Mouse (Mus musculus): ENCODE data around the gene Eid2b.
A peak's percentile ranks its signal among the peaks of the same experiment; 100 is the strongest.

Gene Eid2b

DNA sequence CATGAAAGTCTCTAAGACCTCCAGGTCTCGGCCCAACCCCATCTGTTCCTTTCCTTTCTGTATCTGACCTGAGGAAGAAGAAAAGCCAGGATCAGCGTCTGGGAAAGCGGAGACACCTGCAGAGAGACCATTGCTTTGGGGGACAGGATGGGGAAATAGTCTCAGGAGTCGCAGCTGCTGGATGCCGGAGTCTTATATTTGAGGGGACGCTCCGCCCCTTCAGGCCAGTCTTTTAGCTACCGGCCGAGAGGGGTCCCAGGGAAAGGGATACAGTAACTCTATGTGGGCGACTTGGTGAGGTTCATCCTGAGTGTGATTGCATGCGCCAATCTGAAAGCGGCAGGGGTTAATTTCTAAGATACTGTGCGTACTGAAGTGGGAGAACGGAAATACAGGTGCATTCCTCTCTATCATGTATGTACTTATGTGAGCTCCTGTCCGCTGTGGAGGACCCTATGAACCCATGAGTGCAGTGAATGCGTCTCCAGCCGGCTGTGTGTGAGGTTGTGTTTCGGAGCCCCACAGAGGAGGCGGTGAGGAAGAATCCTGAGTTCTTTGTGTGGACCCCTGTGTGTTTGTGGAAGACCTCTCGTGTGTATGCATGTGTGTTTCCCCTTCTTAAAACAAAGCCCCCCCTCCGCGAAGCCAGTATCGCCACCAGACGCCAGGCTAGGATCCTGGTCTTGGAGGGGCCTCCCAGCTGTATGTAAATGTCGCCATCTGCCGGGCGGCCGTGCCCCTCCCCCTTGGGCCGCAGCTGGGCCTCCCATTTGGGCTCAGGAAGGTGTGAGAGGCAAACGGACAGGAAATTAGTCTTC lies 24.3 kb downstream of the Eid2b start, which contains the start of gene Dll3:
Gene Dll3 (minus strand): TSS at position 623 of the 818 bp plus-strand sequence.
- peak; percentile 93 for DNase-seq

DNA sequence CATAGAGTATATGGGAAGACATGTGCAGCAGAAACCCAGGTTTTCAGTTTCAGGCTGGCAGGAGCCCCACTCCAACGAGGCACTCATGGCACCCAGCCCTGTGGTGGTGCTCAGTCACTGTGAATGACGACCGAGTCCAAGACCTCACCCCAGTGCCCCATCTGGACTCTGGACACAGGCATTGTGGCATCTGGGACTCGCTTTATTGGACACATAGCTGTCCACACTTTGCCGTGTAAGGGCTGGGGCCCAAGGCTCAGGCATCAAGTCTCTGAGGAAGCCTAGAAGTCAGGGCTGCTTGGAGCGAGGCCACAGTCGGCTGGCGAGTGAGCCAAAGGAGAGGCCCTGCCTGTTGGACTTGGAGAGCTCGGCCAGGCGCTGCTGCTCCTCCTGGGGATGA lies 28.1 kb downstream of the Eid2b start:
- no peak for DNase-seq

DNA sequence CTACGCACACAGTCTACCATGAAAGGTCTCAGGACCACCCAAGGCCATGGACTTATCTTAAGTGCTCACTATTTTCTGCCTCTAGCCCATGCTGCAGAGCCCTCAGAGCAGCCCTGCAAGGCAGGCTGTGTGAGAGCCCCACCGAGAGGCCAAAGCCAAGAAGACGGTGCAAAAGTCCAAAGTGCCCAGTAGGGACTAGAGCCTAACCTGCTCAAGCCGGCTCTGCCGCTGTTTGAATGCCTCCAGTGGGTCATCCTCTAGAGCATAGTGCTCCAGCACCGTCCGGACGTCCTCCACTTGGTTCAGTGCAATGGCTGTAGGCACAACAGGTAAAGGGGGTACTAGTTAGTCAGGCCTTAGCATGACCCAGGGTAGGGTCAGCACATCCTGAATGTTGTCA lies 28.7 kb downstream of the Eid2b start:
- no peak for DNase-seq

DNA sequence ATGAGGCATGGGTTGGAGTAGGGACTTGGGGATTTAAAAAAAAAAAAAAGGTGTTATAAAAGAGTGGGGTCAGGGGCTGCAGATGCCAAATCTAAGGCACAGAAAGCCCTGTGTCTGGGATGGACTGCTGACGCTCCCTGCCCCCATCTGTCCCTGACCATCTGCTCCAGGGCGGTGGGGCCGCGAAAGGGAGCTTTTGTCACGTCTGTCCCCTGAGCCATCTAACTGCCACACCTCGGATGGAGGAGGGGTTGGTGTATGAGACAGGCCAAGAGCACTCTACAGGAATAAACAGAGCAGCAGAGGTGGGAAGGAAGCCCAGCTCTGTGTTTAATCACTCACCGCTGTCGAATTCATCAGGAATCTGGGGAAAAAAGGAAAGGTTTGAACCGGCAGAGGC lies 32.2 kb downstream of the Eid2b start:
- DNase-seq: peak; percentile 78

DNA sequence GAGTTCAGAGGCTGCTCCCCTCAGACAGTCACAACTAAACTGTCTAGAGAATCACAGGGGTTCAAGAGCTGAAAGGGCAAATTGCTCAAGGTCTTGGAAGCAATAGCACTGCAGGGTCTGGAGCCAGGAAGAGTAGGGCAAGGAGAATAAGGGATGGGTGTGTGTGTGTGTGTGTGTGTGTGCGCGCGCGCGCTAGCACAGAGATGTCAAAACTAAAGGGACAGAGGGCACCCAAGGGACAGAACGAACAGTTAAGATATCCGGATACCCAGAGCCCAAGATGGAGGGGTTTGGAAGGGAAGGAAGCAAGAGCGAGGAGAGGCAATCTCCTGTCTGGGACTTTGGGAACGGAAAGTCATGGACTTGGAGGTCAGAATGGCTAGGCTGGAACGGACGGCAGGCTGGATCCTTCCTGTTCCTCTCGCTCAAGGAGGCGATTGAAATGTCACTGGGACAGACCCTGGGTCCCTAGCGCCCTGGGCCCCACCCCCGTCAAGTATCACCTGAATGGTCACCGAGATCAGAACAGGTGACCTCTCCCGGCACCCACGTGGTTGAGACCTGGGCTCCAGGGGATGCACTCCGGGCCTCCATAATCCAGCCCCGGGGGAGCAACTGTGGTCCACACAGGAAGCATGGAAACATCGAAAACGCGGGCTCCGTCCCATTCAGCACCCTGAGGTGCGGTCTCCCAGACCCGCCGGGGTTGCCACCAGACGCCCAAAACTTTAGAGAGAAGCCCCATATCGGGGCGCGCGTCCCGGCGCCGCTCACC lies 33.8 kb downstream of the Eid2b start:
- DNase-seq: no peak

DNA sequence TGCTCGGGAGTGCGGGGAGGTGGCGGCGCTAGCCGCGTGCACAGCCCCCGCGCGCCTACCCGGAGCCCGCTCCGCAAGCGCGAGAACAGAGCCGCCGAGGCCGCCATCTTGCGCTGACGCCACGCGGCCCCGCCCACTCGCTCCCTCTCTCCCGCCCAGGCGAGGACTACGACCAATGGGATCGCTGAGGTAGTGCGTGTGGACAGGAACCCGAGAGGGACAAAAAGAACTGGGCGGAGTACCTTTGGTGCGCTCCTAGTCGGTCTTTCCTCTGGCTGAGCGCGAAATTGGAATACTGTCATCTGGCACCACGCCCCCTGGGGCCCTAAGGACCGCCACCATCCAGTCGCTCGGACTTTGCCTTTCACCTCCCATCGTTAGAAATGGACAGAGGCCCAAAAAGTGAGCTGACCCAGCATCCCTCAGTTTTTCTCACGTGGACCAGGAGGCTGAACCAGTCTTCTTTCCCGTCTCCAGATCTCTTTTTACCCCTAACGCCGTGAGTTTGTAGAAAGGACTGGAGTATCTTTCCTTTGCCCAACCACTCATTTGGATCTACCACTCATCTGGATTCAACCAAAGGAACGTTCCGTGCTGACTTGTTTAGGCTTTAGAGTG lies 34.5 kb downstream of the Eid2b start, which contains the start of gene Timm50:
Gene Timm50 (minus strand): TSS at position 147 of the 618 bp plus-strand sequence.
- peak; percentile 99 for DNase-seq

DNA sequence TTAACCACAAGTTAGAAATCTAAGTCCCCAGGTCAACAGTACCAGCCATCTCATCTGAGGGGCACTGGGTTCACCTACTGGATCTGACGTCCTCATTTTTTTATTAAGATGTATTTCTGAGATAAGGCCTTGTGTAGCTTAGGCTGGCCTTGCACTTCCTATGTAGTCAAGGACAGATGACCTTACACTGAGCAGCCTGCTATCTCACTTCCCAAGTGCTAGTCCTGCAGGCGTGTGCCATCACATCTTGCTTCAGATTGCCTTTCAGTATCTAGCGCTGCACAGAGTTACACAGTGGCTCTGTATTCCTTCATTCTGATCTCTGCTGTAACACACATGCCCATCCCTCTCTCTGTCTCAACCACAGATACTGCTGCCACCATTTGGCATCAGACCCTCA lies 40.5 kb downstream of the Eid2b start:
- no peak for DNase-seq

DNA sequence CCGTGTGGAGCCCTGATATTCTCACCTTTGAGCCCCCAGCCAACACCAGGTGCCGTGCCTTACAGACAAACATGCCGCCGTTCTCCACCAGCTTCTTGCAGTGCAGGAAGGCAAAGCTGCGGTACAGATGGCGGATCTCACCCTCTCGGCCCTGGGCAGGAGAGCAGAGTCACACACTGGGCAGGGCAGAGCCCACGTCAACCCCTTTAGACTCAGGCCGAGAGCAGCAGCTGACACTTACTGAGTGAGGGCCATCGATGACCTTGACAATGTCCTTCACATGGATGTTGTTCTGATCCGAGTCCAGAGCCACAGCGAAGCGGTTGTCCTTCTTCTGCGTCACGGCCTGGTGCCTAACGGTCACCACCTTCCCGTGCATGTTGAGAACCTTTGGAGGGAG lies 41.2 kb downstream of the Eid2b start:
- no peak for DNase-seq

DNA sequence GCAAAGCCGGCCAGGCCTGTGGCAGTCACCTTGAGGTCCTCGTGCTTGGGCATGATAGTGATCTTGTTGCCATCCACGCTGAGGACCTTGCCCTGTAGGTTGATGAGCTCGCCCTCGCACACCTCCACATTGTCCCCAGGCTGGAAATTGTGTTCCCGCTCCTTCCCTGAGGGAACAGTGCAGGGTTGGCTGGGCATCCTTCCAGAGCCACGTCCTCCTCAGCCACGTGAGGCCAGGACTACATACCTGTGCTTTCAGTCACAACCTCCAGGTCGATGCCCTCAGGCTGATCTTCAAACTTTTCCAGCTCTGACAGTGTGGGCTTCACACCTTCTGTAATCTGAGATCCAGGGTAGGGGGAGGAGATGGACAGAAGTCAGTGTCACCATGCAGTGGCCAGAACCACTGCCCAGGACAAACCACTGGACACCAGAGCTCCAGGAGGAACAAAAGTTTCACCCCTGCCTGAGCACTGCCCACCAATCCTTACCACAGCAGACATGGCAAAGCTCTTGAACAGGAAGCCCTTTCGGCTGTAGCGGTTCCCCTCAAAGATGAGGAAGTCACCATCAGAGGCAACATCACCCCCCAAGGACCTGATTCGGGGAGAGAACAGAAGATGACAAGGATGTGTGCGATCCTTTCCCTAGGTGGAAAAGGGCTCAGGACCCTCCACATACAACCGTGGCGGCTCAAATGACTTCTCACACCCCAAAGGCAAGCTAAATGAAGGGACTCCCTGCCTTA lies 44.6 kb downstream of the Eid2b start:
- DNase-seq: no peak

DNA sequence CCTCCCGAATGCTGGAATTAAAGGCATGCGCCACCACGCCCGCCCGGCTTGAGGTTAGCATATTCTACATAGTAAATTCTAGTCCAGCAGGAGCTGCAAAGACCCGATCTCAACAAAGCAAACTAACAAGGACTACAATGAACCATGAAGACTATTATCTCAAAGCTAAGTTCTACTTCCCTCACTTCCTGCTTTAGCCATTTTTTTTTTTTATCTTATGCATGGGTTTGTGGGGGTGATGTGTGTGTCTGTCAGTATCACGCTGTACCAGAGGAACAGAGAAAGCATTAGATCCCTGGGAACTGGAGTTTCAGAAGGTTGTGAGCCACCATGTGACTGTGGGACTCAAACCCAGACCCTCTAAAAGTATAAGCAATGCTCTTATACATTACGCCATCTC lies 47.8 kb downstream of the Eid2b start:
- no peak for DNase-seq

DNA sequence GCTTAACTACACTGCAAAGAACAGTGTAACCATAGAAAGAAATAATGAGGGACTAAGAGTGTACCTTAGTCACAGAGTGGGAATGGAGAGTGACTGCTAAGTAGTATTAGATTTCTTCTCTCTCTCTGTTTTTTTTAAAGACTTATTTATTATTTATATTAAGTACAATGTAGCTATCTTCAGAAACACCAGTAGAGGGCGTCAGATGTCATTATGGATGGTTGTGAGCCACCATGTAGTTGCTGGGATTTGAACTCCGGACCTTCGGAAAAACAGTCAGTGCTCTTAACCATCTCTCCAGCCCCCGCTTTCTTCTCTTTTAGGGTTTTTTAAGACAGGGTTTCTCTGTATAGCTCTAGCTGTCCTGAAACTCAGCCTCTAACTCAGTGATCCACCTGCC lies 48.9 kb downstream of the Eid2b start:
- DNase-seq: no peak

DNA sequence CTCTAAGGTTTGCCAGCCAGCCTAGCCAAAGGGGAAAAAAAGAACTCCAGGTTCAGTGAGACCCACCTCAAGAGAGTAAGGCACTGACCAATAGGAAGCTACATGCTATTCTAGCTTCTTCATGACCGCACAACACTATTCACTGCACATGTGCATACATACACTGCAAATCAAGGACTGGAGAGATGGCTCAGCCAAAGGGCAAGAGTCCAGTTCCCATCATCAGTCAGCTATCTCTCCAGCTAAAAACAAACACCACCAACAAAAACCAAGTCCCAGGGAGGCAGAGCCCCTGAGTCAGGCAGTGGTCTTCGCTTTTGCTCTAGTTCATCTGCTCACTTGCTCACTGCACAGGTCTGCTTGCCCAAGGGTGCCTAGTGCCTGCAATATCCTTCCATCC lies 50.7 kb downstream of the Eid2b start:
- no peak for DNase-seq

Data from retina, postnatal 1 day (tissue).